Mouse (Mus musculus): ENCODE data around the gene Lmntd1. TPM values are rescaled to one million over a fixed set of nuclear protein-coding genes. Genes with fewer than 3 reads are reported as not detected.

The Lmntd1 gene
- polyA plus RNA-seq, 1 experiment from 2014 or later: 3.0 TPM

GRCm38 (mm10) chr6:145488251-145488650, 125.9 kb downstream of the Lmntd1 start:
- Histone ChIP-seq H3K27ac (no peak overlapping the region), H3K9me3 (replicated peaks; ENCODE audit: low read length) (no peaks in the 10 kb centered on the region), H3K9ac (ENCODE audit: low read depth, low read length) (no peak overlapping the region), H3K36me3 (ENCODE audit: insufficient read depth, low read length) (no peaks in the 10 kb centered on the region), H3K4me2 (ENCODE audit: low read length) (no peak overlapping the region), H3K4me3 (replicated peaks; ENCODE audit: low read depth, low read length) (no peak overlapping the region), H3K4me1 (replicated peaks; ENCODE audit: insufficient read depth, low read length) (0 out of 2 replicates have a peak, but pooled peaks cover 6% of the 10 kb centered on the region), H3K27me3 (ENCODE audit: insufficient read depth, low read length) (no peaks in the 10 kb centered on the region)
- no peak for TF ChIP-seq CTCF (IDR thresholded peaks at IDR 0.05; ENCODE audit: low read depth)
- WGBS: 82% methylated on average over 2 of the region's 2 CpGs
- DNase-seq (ENCODE audit: low spot score): no peak
- ATAC-seq (replicated peaks; ENCODE audit: low FRiP score, low read depth): no peak

DNA sequence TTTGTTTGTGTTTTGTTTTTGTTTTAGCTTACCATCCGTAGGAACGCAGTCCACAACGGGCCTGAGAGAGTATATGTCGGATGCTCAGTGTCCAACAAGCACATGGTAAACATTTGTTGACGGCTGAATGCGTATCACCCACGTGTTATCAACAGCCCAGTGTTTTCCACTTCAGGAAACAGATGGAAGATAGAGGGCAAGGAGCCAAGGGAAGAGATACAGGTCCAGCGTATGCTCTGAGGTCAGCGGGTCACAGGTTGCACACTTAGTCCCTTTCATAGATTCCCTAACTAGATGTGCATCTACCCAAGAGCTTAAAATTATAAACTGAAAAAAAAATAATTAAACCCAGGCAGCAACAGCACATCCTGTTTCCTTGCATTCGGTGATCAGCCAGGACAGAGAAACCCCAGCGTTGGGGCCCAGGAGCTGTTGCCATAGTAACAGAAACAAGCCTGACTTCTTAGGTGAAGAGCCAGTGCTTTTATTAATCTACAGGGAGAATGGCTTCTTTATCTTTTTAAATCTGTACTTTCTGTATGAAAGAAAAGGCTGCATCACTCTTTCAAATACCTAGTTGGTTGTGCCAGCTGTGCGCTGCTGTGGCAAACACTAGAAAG, 128.0 kb downstream of the Lmntd1 start:
- TF ChIP-seq CTCF (IDR thresholded peaks at IDR 0.05; ENCODE audit: low read depth): no peak
- WGBS: 47% methylated on average over 12 of the region's 12 CpGs
- Histone ChIP-seq H3K36me3 (ENCODE audit: insufficient read depth, low read length) (no peaks in the 10 kb centered on the region), H3K9me3 (replicated peaks; ENCODE audit: low read length) (no peaks in the 10 kb centered on the region), H3K27me3 (ENCODE audit: insufficient read depth, low read length) (no peaks in the 10 kb centered on the region), H3K9ac (ENCODE audit: low read depth, low read length) (no peak overlapping the region), H3K4me3 (replicated peaks; ENCODE audit: low read depth, low read length) (no peak overlapping the region), H3K4me1 (replicated peaks; ENCODE audit: insufficient read depth, low read length) (peaks cover 15% of the 10 kb centered on the region; the same call in 1 of the 2 replicates), H3K4me2 (ENCODE audit: low read length) (no peak overlapping the region), H3K27ac (no peak overlapping the region)
- DNase-seq (ENCODE audit: low spot score): peak; percentile 55
- no peak for ATAC-seq (replicated peaks; ENCODE audit: low FRiP score, low read depth)

DNA sequence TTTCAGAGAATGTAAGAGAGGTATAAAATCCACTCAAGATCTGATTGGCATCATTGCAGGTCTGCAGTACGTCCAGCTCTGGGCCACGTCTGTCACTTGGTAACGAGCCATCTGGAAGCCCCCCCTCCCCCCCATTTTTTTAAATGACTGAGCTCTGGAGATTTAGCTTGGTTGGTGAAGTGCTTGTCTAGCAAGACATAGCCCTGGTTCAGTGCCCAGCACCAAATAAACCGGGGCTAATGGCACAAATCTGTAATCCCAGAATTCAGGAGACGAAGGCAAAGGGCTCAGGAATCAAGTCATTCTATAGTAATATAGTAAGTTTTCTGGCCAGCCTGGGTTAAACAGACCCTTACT, 130.8 kb downstream of the Lmntd1 start:
- WGBS: 56% methylated on average over 5 of the region's 5 CpGs
- Histone ChIP-seq H3K4me1 (replicated peaks; ENCODE audit: insufficient read depth, low read length) (peaks cover 17% of the 10 kb centered on the region; the same call in 1 of the 2 replicates), H3K36me3 (ENCODE audit: insufficient read depth, low read length) (no peaks in the 10 kb centered on the region), H3K4me3 (replicated peaks; ENCODE audit: low read depth, low read length) (no peak overlapping the region), H3K9ac (ENCODE audit: low read depth, low read length) (no peak overlapping the region), H3K27me3 (ENCODE audit: insufficient read depth, low read length) (no peaks in the 10 kb centered on the region), H3K27ac (no peak overlapping the region), H3K4me2 (ENCODE audit: low read length) (no peak overlapping the region), H3K9me3 (replicated peaks; ENCODE audit: low read length) (no peaks in the 10 kb centered on the region)
- ATAC-seq (replicated peaks; ENCODE audit: low FRiP score, low read depth): no peak
- no peak for TF ChIP-seq CTCF (IDR thresholded peaks at IDR 0.05; ENCODE audit: low read depth)
- no peak for DNase-seq (ENCODE audit: low spot score)

- TF ChIP-seq CTCF (IDR thresholded peaks at IDR 0.05; ENCODE audit: low read depth): no peak
- 69% methylated on average over 17 of the region's 17 CpGs for WGBS
- ATAC-seq (replicated peaks; ENCODE audit: low FRiP score, low read depth) (no peak), DNase-seq (ENCODE audit: low spot score) (peak; percentile 37)
- Histone ChIP-seq H3K36me3 (ENCODE audit: insufficient read depth, low read length) (no peaks in the 10 kb centered on the region), H3K4me1 (replicated peaks; ENCODE audit: insufficient read depth, low read length) (peaks cover 20% of the 10 kb centered on the region), H3K27ac (no peak overlapping the region), H3K27me3 (ENCODE audit: insufficient read depth, low read length) (no peaks in the 10 kb centered on the region), H3K9ac (ENCODE audit: low read depth, low read length) (no peak overlapping the region), H3K4me2 (ENCODE audit: low read length) (no peak overlapping the region), H3K9me3 (replicated peaks; ENCODE audit: low read length) (no peaks in the 10 kb centered on the region), H3K4me3 (replicated peaks; ENCODE audit: low read depth, low read length) (no peak overlapping the region)
Measured at GRCm38 (mm10) chr6:145482656-145483317, 131.3 kb downstream of the Lmntd1 start.

- no peaks in the 10 kb centered on the region for H3K9me3 ChIP-seq (replicated peaks; ENCODE audit: low read length)
- peaks cover 27% of the 10 kb centered on the region for H3K4me1 ChIP-seq (replicated peaks; ENCODE audit: insufficient read depth, low read length)
- H3K36me3 ChIP-seq (ENCODE audit: insufficient read depth, low read length): no peaks in the 10 kb centered on the region
- H3K27ac ChIP-seq: no peak overlapping the region; the same call in 1 of the 2 replicates
- H3K4me3 ChIP-seq (replicated peaks; ENCODE audit: low read depth, low read length): no peak overlapping the region
- DNase-seq (ENCODE audit: low spot score) (peak; percentile 51), ATAC-seq (replicated peaks; ENCODE audit: low FRiP score, low read depth) (peak; percentile 70)
- 25% methylated on average over 15 of the region's 15 CpGs for WGBS
- 0 out of 2 replicates have a peak overlapping the region, but pooled peaks have one; percentile 6 for H3K4me2 ChIP-seq (ENCODE audit: low read length)
- no peaks in the 10 kb centered on the region for H3K27me3 ChIP-seq (ENCODE audit: insufficient read depth, low read length)
- TF ChIP-seq CTCF (IDR thresholded peaks at IDR 0.05; ENCODE audit: low read depth): no peak
- H3K9ac ChIP-seq (ENCODE audit: low read depth, low read length): no peak overlapping the region
Measured at GRCm38 (mm10) chr6:145481938-145482337, 132.2 kb downstream of the Lmntd1 start.

GRCm38 (mm10) chr6:145478821-145479271, 135.3 kb downstream of the Lmntd1 start:
- H3K4me3 ChIP-seq (replicated peaks; ENCODE audit: low read depth, low read length): no peak overlapping the region
- ATAC-seq (replicated peaks; ENCODE audit: low FRiP score, low read depth) (peak; percentile 78), DNase-seq (ENCODE audit: low spot score) (no peak)
- H3K27me3 ChIP-seq (ENCODE audit: insufficient read depth, low read length): no peaks in the 10 kb centered on the region
- 62% methylated on average over 4 of the region's 4 CpGs for WGBS
- no peak for TF ChIP-seq CTCF (IDR thresholded peaks at IDR 0.05; ENCODE audit: low read depth)
- no peak overlapping the region for H3K9ac ChIP-seq (ENCODE audit: low read depth, low read length)
- H3K4me1 ChIP-seq (replicated peaks; ENCODE audit: insufficient read depth, low read length): peaks cover 22% of the 10 kb centered on the region
- no peaks in the 10 kb centered on the region for H3K9me3 ChIP-seq (replicated peaks; ENCODE audit: low read length)
- H3K36me3 ChIP-seq (ENCODE audit: insufficient read depth, low read length): no peaks in the 10 kb centered on the region
- no peak overlapping the region for H3K4me2 ChIP-seq (ENCODE audit: low read length)
- peak overlapping the region; percentile 65 for H3K27ac ChIP-seq
